Mouse (Mus musculus) CH12.LX (cell line): ENCODE data around the gene Gm9999. TPM values are rescaled to one million over a fixed set of nuclear protein-coding genes. Genes with fewer than 3 reads are reported as not detected.

Experiments
- DNase-seq: peaks from one replicate; pipeline ENCODE4 v3.0.0-alpha.2; 2013; ENCODE audit errors: extremely low read depth
- H3K27ac ChIP-seq: 2 replicates; pipeline ENCODE4 v1.5.1; 2012; ENCODE audit warnings: low read depth, mild to moderate bottlenecking, control low read depth, moderate library complexity; ENCODE audit not compliant: insufficient read depth
- H3K27me3 ChIP-seq: replicated peaks from 2 replicates; pipeline ENCODE3; 2012; ENCODE audit warnings: inconsistent platforms
- H3K36me3 ChIP-seq, 2 experiments: replicated peaks in 1 of 2; 2 replicates each; pipeline versions ENCODE3 to v1.6.1; 2012; ENCODE audit warnings: inconsistent platforms in 1 of 2, low read length in 1 of 2, mild to moderate bottlenecking in 1 of 2, mixed read lengths in 1 of 2, moderate library complexity in 1 of 2; ENCODE audit not compliant: control insufficient read depth in 1 of 2, insufficient read depth in 1 of 2
- H3K4me1 ChIP-seq, 2 experiments: 2 replicates each; pipeline ENCODE4 v1.6.1; 2012; ENCODE audit warnings: inconsistent platforms in 1 of 2, moderate library complexity in 1 of 2; ENCODE audit not compliant: insufficient read depth in 2 of 2, control insufficient read depth in 1 of 2
- H3K4me2 ChIP-seq: 2 replicates; pipeline ENCODE4 v1.6.1; 2012; ENCODE audit warnings: low read depth, mild to moderate bottlenecking, control low read depth; ENCODE audit not compliant: poor library complexity, insufficient read depth, severe bottlenecking
- H3K4me3 ChIP-seq, 3 experiments: fragments of 150-350 bp in 1 of 3; sonication (generic) in 1 of 3; replicated peaks in 1 of 3; 2 replicates each; pipeline versions ENCODE3 to v1.5.1; 2011 to 2012; ENCODE audit warnings: low read depth in 2 of 3, low read length in 2 of 3, mild to moderate bottlenecking in 2 of 3, moderate library complexity in 2 of 3, control low read depth in 1 of 3, improper control_type of control experiment in 1 of 3, inconsistent platforms in 1 of 3, mixed read lengths in 1 of 3; ENCODE audit not compliant: poor library complexity in 1 of 3
- H3K79me2 ChIP-seq: replicated peaks from 2 replicates; pipeline ENCODE4 v1.6.1; 2012; ENCODE audit warnings: mild to moderate bottlenecking, moderate library complexity; ENCODE audit not compliant: control insufficient read depth, poor library complexity, insufficient read depth, severe bottlenecking; ENCODE audit errors: extremely low read depth
- H3K9ac ChIP-seq: 2 replicates; pipeline ENCODE4 v1.6.1; 2012; ENCODE audit warnings: low read depth, mild to moderate bottlenecking, control low read depth, moderate library complexity; ENCODE audit not compliant: insufficient read depth
- H3K9me3 ChIP-seq: replicated peaks from 2 replicates; pipeline ENCODE3; 2012; ENCODE audit warnings: low read length, inconsistent platforms, mixed read lengths
- BHLHE40 ChIP-seq: IDR thresholded peaks from 2 replicates; pipeline ENCODE4 v1.6.1; 2011; ENCODE audit warnings: mild to moderate bottlenecking, low read depth, low read length, improper control_type of control experiment
- CTCF ChIP-seq, 2 experiments: IDR thresholded peaks in 1 of 2; conservative IDR thresholded peaks in 1 of 2; 2 replicates each; pipeline ENCODE4 v1.5.1; 2011 to 2012; ENCODE audit warnings: low read depth in 2 of 2, low read length in 2 of 2, improper control_type of control experiment in 1 of 2, inconsistent platforms in 1 of 2, mild to moderate bottlenecking in 1 of 2, moderate library complexity in 1 of 2
- ETS1 ChIP-seq: conservative IDR thresholded peaks from 2 replicates; pipeline ENCODE4 v1.6.1; 2012; ENCODE audit warnings: low read depth, mild to moderate bottlenecking, inconsistent platforms, low read length, improper control_type of control experiment, moderate library complexity
- IRF4 ChIP-seq: IDR thresholded peaks from 2 replicates; pipeline ENCODE4 v1.6.1; 2014; ENCODE audit warnings: low read depth, mild to moderate bottlenecking, inconsistent platforms, low read length, improper control_type of control experiment
- JUN ChIP-seq: IDR thresholded peaks from 2 replicates; pipeline ENCODE4 v1.6.1; 2011; ENCODE audit warnings: low read depth, mild to moderate bottlenecking, low read length, improper control_type of control experiment, moderate library complexity; ENCODE audit not compliant: insufficient read depth
- MAZ ChIP-seq: IDR thresholded peaks from 2 replicates; pipeline ENCODE4 v1.6.1; 2012; ENCODE audit warnings: low read depth, mild to moderate bottlenecking, inconsistent platforms, low read length, improper control_type of control experiment, moderate library complexity
- MEF2A ChIP-seq: IDR thresholded peaks from 2 replicates; pipeline ENCODE4 v1.6.1; 2014; ENCODE audit warnings: low read depth, mild to moderate bottlenecking, inconsistent platforms, low read length, improper control_type of control experiment, borderline replicate concordance
- MYC ChIP-seq: IDR thresholded peaks from 2 replicates; pipeline ENCODE4 v1.6.1; 2011; ENCODE audit warnings: low read depth, mild to moderate bottlenecking, improper control_type of control experiment, low read length
- NELFE ChIP-seq: IDR thresholded peaks from 2 replicates; pipeline ENCODE4 v1.6.1; 2011; ENCODE audit warnings: low read depth, low read length, improper control_type of control experiment
- NRF1 ChIP-seq: IDR thresholded peaks from 2 replicates; pipeline ENCODE4 v1.6.1; 2014; ENCODE audit warnings: low read depth, mild to moderate bottlenecking, inconsistent platforms, low read length, improper control_type of control experiment, moderate library complexity
- POLR2AphosphoS2 ChIP-seq: IDR thresholded peaks from 2 replicates; pipeline ENCODE4 v1.6.1; 2011; ENCODE audit warnings: low read depth, low read length, improper control_type of control experiment
- SMC3 ChIP-seq: IDR thresholded peaks from 2 replicates; pipeline ENCODE4 v1.6.1; 2011; ENCODE audit warnings: low read depth, low read length, improper control_type of control experiment
- TBP ChIP-seq: conservative IDR thresholded peaks from 2 replicates; pipeline ENCODE4 v1.6.1; 2011; ENCODE audit warnings: low read depth, low read length, improper control_type of control experiment
- TCF12 ChIP-seq: IDR thresholded peaks from 2 replicates; pipeline ENCODE4 v1.6.1; 2014; ENCODE audit warnings: low read depth, mild to moderate bottlenecking, inconsistent platforms, low read length, improper control_type of control experiment
- UBTF ChIP-seq: IDR thresholded peaks from 2 replicates; pipeline ENCODE4 v1.6.1; 2012; ENCODE audit warnings: low read depth, mild to moderate bottlenecking, inconsistent platforms, low read length, improper control_type of control experiment, moderate library complexity
- ZNF384 ChIP-seq: IDR thresholded peaks from 2 replicates; pipeline ENCODE4 v1.6.1; 2012; ENCODE audit warnings: low read depth, low read length, improper control_type of control experiment, inconsistent platforms
- dilution Hi-C: fragments of 300-500 bp; cut with MboI; formaldehyde crosslinking; loops from 2 replicates; pipeline ENCODE4 v1.14.3; 2020; ENCODE audit warnings: low sequenced_read_pairs; ENCODE audit not compliant: extremely low pct_unique_long_range_greater_than_20kb, extremely low pct_ligation_motif_present
- in situ Hi-C: fragments of 300-500 bp; cut with MboI; formaldehyde crosslinking; loops from 3 replicates; pipeline ENCODE4 v1.14.3; 2019; ENCODE audit warnings: low sequenced_read_pairs, low pct_ligation_motif_present, low pct_unique_long_range_greater_than_20kb, mixed read lengths
- polyA plus RNA-seq: library from polyadenylated mRNA; unstranded; fragments of >175 nt; gene quantifications from 2 replicates; pipeline ENCODE4 v1.2.1, GENCODE M21; 2012; ENCODE audit warnings: low read depth; ENCODE audit not compliant: insufficient read length
- total RNA-seq, 2 experiments: library from RNA; depleted of rRNA; stranded (reverse); fragments of 300-350 nt in 1 of 2; fragments of >200 nt in 1 of 2; gene quantifications; 2 replicates each; pipeline ENCODE4 v1.2.3; 2012 to 2014

Gene Gm9999
- total and polyA plus RNA-seq, 3 experiments = not detected

- no peak overlapping the region for H3K4me3 ChIP-seq
Measured at GRCm38 (mm10) chr7:47034785-47035384, 51.5 kb downstream of the Gm9999 start.

GRCm38 (mm10) chr7:47035426-47035825 is 52.0 kb downstream of the Gm9999 start:
- no peak for DNase-seq
- Histone ChIP-seq H3K79me2 (no peaks in the 10 kb centered on the region), H3K4me1 (no peaks in the 10 kb centered on the region), H3K36me3 (no peaks in the 10 kb centered on the region), H3K9ac (no peak overlapping the region), H3K4me2 (no peak overlapping the region), H3K27me3 (peaks cover 2% of the 10 kb centered on the region), H3K9me3 (no peaks in the 10 kb centered on the region), H3K27ac (no peak overlapping the region), H3K4me3 (no peak overlapping the region)
- no peak for TF ChIP-seq IRF4
- TF ChIP-seq MEF2A = no peak
- TF ChIP-seq ETS1 = no peak
- TF ChIP-seq BHLHE40 = no peak
- no peak for TF ChIP-seq ZNF384
- no peak for TF ChIP-seq TCF12
- TF ChIP-seq MAZ = no peak
- no peak for TF ChIP-seq MYC
- TF ChIP-seq CTCF (conservative IDR thresholded peaks at IDR 0.05 in 1 of 2, IDR thresholded peaks at IDR 0.05 in 1 of 2; ENCODE audit: low read depth in 2 of 2, low read length in 2 of 2) = no peak
- TF ChIP-seq JUN = no peak
- TF ChIP-seq UBTF = no peak
- TF ChIP-seq NRF1 = no peak
- TF ChIP-seq SMC3 = no peak
- in situ Hi-C loops = no loop called here
- dilution Hi-C loops = no loop called here

More at GRCm38 (mm10) chr7:47034785-47035384, 51.5 kb downstream of the Gm9999 start:
- H3K36me3 ChIP-seq = no peaks in the 10 kb centered on the region
- dilution Hi-C loops = no loop called here
- no peak for DNase-seq
- H3K9me3 ChIP-seq = no peaks in the 10 kb centered on the region
- no peak for TF ChIP-seq NELFE
- no peak for TF ChIP-seq BHLHE40
- no peak for TF ChIP-seq MAZ
- TF ChIP-seq POLR2AphosphoS2 = no peak
- no peak for TF ChIP-seq MYC
- no peak for TF ChIP-seq TBP
- no peak overlapping the region for H3K4me2 ChIP-seq
- peaks cover 2% of the 10 kb centered on the region for H3K27me3 ChIP-seq
- no peak overlapping the region for H3K9ac ChIP-seq
- in situ Hi-C loops = no loop called here
- H3K79me2 ChIP-seq = no peaks in the 10 kb centered on the region
- H3K27ac ChIP-seq = no peak overlapping the region
- H3K4me1 ChIP-seq = no peaks in the 10 kb centered on the region

Other genes starting within 250 kb of the Gm9999 start
- not detected in 2 replicates for gene Saa1, start 240.6 kb upstream of the Gm9999 start, total RNA-seq (2012; rRNA removed)
- gene Saa1, start 240.6 kb upstream of the Gm9999 start, total RNA-seq (2014; rRNA removed) = not detected in 2 replicates
- gene Saa1, start 240.6 kb upstream of the Gm9999 start, polyA plus RNA-seq = not detected in 2 replicates
- not detected in 2 replicates for gene Saa2, start 231.8 kb upstream of the Gm9999 start, total RNA-seq (2012; rRNA removed)
- not detected in 2 replicates for gene Saa2, start 231.8 kb upstream of the Gm9999 start, total RNA-seq (2014; rRNA removed)
- gene Saa2, start 231.8 kb upstream of the Gm9999 start, polyA plus RNA-seq = not detected in 2 replicates
- gene Hps5, start 187.5 kb upstream of the Gm9999 start, total RNA-seq (2012; rRNA removed) = 21.9 and 26.0 TPM in 2 replicates
- gene Hps5, start 187.5 kb upstream of the Gm9999 start, total RNA-seq (2014; rRNA removed) = 17.8 and 20.3 TPM in 2 replicates
- 17.2 and 20.8 TPM in 2 replicates for gene Hps5, start 187.5 kb upstream of the Gm9999 start, polyA plus RNA-seq
- 79.2 and 103 TPM in 2 replicates for gene Gtf2h1, start 187.5 kb upstream of the Gm9999 start, total RNA-seq (2012; rRNA removed)
- 161 and 198 TPM in 2 replicates for gene Gtf2h1, start 187.5 kb upstream of the Gm9999 start, total RNA-seq (2014; rRNA removed)
- 164 and 172 TPM in 2 replicates for gene Gtf2h1, start 187.5 kb upstream of the Gm9999 start, polyA plus RNA-seq
- gene Ldha, start 142.1 kb upstream of the Gm9999 start, total RNA-seq (2012; rRNA removed) = 702 and 970 TPM in 2 replicates
- gene Ldha, start 142.1 kb upstream of the Gm9999 start, total RNA-seq (2014; rRNA removed) = 1,007 and 1,199 TPM in 2 replicates
- 1,412 and 1,555 TPM in 2 replicates for gene Ldha, start 142.1 kb upstream of the Gm9999 start, polyA plus RNA-seq
- not detected in 2 replicates for gene Ldhc, start 122.4 kb upstream of the Gm9999 start, total RNA-seq (2012; rRNA removed)
- not detected in 2 replicates for gene Ldhc, start 122.4 kb upstream of the Gm9999 start, total RNA-seq (2014; rRNA removed)
- not detected in 2 replicates for gene Ldhc, start 122.4 kb upstream of the Gm9999 start, polyA plus RNA-seq
- 19.8 and 23.8 TPM in 2 replicates for gene Tsg101, start 63.6 kb upstream of the Gm9999 start, total RNA-seq (2012; rRNA removed)
- gene Tsg101, start 63.6 kb upstream of the Gm9999 start, total RNA-seq (2014; rRNA removed) = 46.0 and 49.9 TPM in 2 replicates
- 84.1 and 93.5 TPM in 2 replicates for gene Tsg101, start 63.6 kb upstream of the Gm9999 start, polyA plus RNA-seq
- gene Uevld, start 25.1 kb upstream of the Gm9999 start, total RNA-seq (2012; rRNA removed) = 2.6 and 2.9 TPM in 2 replicates
- gene Uevld, start 25.1 kb upstream of the Gm9999 start, total RNA-seq (2014; rRNA removed) = 4.6 and 5.2 TPM in 2 replicates
- 5.5 and 6.6 TPM in 2 replicates for gene Uevld, start 25.1 kb upstream of the Gm9999 start, polyA plus RNA-seq
- 10.5 and 14.3 TPM in 2 replicates for gene Spty2d1, start 24.8 kb downstream of the Gm9999 start, total RNA-seq (2012; rRNA removed)
- gene Spty2d1, start 24.8 kb downstream of the Gm9999 start, total RNA-seq (2014; rRNA removed) = 22.9 and 24.6 TPM in 2 replicates
- gene Spty2d1, start 24.8 kb downstream of the Gm9999 start, polyA plus RNA-seq = 29.9 and 32.6 TPM in 2 replicates
- gene Tmem86a, start 67.0 kb downstream of the Gm9999 start, total RNA-seq (2012; rRNA removed) = 0.29 and 0.30 TPM in 2 replicates
- 0.61 and 0.82 TPM in 2 replicates for gene Tmem86a, start 67.0 kb downstream of the Gm9999 start, total RNA-seq (2014; rRNA removed)
- gene Tmem86a, start 67.0 kb downstream of the Gm9999 start, polyA plus RNA-seq = 1.5 and 2.0 TPM in 2 replicates
- 1.6 and 1.9 TPM in 2 replicates for gene Ptpn5, start 150.1 kb downstream of the Gm9999 start, total RNA-seq (2012; rRNA removed)
- gene Ptpn5, start 150.1 kb downstream of the Gm9999 start, total RNA-seq (2014; rRNA removed) = 0.90 TPM in 2 replicates
- gene Ptpn5, start 150.1 kb downstream of the Gm9999 start, polyA plus RNA-seq = 3.0 and 3.4 TPM in 2 replicates
- not detected in 2 replicates for gene Mrgpra6, start 221.3 kb downstream of the Gm9999 start, total RNA-seq (2012; rRNA removed)
- not detected in 2 replicates for gene Mrgpra6, start 221.3 kb downstream of the Gm9999 start, total RNA-seq (2014; rRNA removed)
- gene Mrgpra6, start 221.3 kb downstream of the Gm9999 start, polyA plus RNA-seq = not detected in 2 replicates